Mouse (Mus musculus) ES-E14 (cell line): ENCODE results near the gene Cacna2d1.

Source experiments
- HCFC1 ChIP-seq: IDR thresholded peaks from 2 replicates; pipeline ENCODE4 v1.6.1; 2012; ENCODE audit warnings: low read length, inconsistent platforms, borderline replicate concordance; ENCODE audit not compliant: insufficient read depth
- ZC3H11A ChIP-seq: IDR thresholded peaks from 2 replicates; pipeline ENCODE4 v1.6.1; 2012; ENCODE audit warnings: low read depth, mild to moderate bottlenecking, inconsistent platforms, low read length, borderline replicate concordance

DNA sequence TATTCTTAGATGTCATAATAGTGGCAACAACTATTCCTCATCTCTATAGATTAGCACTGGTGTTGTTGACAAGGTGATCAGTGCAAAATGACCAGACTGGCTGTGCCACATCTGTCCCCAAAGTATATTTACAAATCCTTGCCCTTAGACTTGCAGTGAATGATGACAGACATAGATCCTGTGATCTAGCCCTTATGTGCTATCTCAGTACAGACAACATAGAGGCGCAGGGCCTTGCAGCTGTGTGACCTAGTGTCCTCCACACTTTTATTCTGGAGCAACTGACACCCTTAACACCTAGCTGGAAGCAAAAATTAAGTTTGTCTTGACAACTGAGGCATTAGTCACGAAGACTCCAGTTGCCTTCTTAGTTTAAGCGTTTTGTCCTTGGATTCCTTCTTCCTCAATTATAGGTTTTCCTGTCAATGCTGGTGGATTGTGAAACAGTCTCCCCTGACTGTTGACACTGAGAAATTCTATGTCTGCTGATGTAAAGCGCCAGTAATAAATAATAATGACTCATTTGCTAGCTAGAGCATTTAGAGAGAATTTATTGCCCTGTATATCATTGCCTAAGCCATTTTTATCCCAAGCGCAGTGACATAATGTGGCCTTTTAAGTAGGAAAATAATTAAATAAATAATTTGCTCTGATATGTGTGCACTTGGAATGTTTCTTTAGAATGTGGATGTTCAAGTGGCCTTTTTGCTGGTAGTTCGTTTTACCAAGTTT is 110.8 kb downstream of the Cacna2d1 start:
- no peak for TF ChIP-seq HCFC1
- no peak for TF ChIP-seq ZC3H11A
